Mouse (Mus musculus) hindbrain, embryonic 10.5 days (tissue): ENCODE data around the gene Cxcl2. TPM values are rescaled to one million over a fixed set of nuclear protein-coding genes. Genes with fewer than 3 reads are reported as not detected.

ENCODE experiments used
- DNase-seq: peaks from one replicate; pipeline ENCODE4 v3.0.0-alpha.2; 2017; ENCODE audit warnings: low spot score
- H3K27ac ChIP-seq: fragments of 300-500 bp; sonication (generic); 2 replicates; pipeline ENCODE4 v1.5.1; 2016; ENCODE audit warnings: mild to moderate bottlenecking, moderate library complexity
- H3K27me3 ChIP-seq: fragments of 300-500 bp; sonication (generic); 2 replicates; pipeline ENCODE4 v1.6.1; 2016; ENCODE audit warnings: mild to moderate bottlenecking; ENCODE audit not compliant: poor library complexity, insufficient read depth, severe bottlenecking
- H3K36me3 ChIP-seq: fragments of 300-500 bp; sonication (generic); 2 replicates; pipeline ENCODE4 v1.6.1; 2016; ENCODE audit warnings: mild to moderate bottlenecking, moderate library complexity
- H3K4me1 ChIP-seq: fragments of 300-500 bp; sonication (generic); replicated peaks from 2 replicates; pipeline ENCODE4 v1.6.1; 2016; ENCODE audit warnings: mild to moderate bottlenecking
- H3K4me3 ChIP-seq: fragments of 300-500 bp; sonication (generic); 2 replicates; pipeline ENCODE4 v1.5.1; 2016; ENCODE audit warnings: mild to moderate bottlenecking, moderate library complexity
- H3K9me3 ChIP-seq: fragments of 300-500 bp; sonication (generic); 2 replicates; pipeline ENCODE4 v1.6.1; 2016; ENCODE audit warnings: mild to moderate bottlenecking, moderate library complexity
- WGBS: fragments of 180-500 bp; shearing (Covaris S2); methylation state at CpG from one replicate; pipeline ENCODE4 v1.1.7; 2016; 5-methylcytosine and 5-hydroxymethylcytosine counted together
- polyA plus RNA-seq: library from polyadenylated mRNA; unstranded; fragments of >200 nt; fragmentation: Nextera tagmentation; extraction: Ambion mirVana; gene quantifications from 2 replicates; pipeline ENCODE4 v1.2.1, GENCODE M21; 2016

Gene Cxcl2
- not detected in 2 replicates for polyA plus RNA-seq

DNA sequence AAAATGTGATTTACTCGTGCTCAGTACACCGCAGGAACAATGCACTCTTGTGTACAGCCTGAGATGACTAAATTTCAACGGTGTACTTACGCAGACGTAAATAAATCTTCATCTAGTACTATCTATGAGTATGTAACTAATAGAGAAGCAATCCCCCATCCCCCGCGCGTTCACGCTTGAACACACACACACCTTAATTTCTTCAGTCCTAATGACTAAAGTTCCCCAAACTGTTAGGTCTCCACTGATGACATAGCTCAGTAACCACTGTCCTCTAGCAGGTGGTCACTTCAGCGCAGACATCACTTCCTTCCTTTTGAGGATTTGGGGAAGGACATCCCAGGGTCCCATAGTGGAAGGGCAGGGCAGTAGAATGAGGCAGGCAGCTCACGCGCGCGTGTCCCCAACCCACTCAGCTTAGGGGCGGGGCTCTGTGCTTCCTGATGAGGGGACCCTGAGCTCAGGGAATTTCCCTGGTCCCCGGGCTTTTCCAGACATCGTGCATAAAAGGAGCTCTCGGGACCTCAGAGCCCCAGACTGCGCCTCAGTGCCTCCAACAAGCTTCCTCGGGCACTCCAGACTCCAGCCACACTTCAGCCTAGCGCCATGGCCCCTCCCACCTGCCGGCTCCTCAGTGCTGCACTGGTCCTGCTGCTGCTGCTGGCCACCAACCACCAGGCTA, at the start of gene Cxcl2:
Gene Cxcl2 (plus strand): TSS at position 533 of the 682 bp plus-strand sequence.
- Histone ChIP-seq H3K4me1 (peaks cover 12% of the 10 kb centered on the region), H3K36me3 (no peaks in the 10 kb centered on the region), H3K4me3 (peak within 1 kb of the TSS; percentile 50), H3K9me3 (no peaks in the 10 kb centered on the region), H3K27ac (no peak within 1 kb of the TSS), H3K27me3 (peaks cover 23% of the 10 kb centered on the region)
- WGBS: 9% methylated on average over 22 of the region's 22 CpGs
- peak; percentile 7 for DNase-seq

DNA sequence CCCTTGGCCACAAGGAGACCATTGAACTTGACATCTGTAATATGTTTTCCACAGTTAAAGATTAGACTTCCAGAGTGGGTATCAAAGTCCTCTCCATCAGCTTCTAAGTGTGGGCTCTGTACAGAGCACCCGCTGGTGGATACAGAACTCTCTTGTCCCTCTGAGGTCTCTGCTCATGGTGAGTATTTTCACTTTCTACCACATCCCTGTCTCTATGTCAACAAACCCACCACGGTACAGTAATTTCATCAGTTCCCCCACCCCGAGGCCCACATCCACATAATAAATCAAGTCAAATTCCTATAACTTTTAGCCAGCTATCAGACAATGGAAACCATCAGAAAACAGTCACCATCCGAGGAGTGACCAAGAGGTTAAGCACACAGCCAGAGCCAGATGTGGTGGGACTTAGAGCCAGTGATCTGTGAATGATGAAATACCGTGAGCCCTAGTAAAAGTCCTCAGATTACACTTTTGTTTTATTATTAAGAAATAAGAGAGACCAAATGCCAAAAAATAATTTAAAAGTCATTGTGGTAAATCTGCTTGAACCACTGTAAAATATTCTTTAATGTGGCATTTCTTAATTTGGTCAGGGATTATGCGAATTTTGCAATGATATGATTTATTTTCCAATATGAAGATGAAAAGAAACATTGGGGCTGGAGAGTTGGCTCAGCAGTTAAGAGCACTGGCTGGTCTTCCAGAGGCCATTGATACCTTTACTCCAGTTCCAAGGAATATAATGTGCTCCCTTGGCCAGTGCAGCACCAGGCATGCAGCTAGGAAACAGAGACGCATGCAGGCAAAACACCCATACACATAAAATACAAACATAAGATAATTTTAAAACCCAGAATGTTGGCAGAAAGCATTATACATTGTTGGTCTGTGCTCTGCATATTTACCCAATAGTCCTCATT, 48.1 kb upstream of the Cxcl2 start:
- Histone ChIP-seq H3K4me1 (no peaks in the 10 kb centered on the region), H3K9me3 (no peaks in the 10 kb centered on the region), H3K4me3 (no peak overlapping the region), H3K36me3 (no peaks in the 10 kb centered on the region), H3K27ac (no peak overlapping the region), H3K27me3 (no peaks in the 10 kb centered on the region)
- DNase-seq: no peak
- 84% methylated on average over 7 of the region's 7 CpGs for WGBS

DNA sequence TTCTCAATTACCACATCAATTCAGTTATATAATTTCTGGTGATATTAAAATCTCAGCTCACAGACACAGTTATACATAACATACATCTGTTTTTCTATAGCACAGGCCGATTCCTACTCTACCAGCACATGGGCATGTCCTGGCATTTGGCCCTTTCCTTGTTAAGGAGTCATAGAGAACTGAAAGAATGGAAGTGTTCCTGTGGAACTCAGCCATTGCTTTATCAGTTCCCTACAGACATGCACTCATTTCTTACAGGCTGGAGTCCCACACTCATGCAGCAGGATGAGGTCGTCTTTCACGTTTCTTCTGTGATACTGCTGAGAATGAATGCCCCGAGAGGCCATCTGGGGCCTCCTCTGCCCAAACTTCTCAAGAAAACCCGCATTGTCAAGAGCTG, 46.2 kb upstream of the Cxcl2 start:
- Histone ChIP-seq H3K27me3 (no peaks in the 10 kb centered on the region), H3K4me1 (no peaks in the 10 kb centered on the region), H3K36me3 (no peaks in the 10 kb centered on the region), H3K27ac (no peak overlapping the region), H3K9me3 (no peaks in the 10 kb centered on the region), H3K4me3 (no peak overlapping the region)
- no peak for DNase-seq
- 83% methylated on average over 5 of the region's 5 CpGs for WGBS

DNA sequence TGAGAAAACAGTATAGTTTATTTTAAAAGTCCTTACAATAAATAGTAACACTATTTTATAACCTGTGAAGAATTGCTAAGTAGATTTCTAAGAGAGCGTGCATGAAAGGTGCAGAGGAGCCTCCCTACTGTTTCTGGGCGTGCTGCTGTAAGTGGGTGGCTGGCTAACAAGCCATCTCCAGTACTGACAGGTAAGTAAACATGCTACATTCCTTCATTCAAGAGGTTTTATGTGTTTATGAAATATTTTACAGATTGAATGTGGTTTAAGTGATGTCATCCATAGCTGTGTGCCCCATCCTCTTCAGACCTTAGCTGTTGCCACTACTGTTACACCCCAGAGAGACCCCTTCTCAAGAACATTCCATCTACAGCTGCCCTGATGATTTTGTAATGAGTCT, 45.2 kb upstream of the Cxcl2 start:
- no peak for DNase-seq
- Histone ChIP-seq H3K36me3 (no peaks in the 10 kb centered on the region), H3K4me1 (no peaks in the 10 kb centered on the region), H3K27me3 (no peaks in the 10 kb centered on the region), H3K4me3 (no peak overlapping the region), H3K27ac (no peak overlapping the region), H3K9me3 (no peaks in the 10 kb centered on the region)
- WGBS: 89% methylated on average over 2 of the region's 2 CpGs

DNA sequence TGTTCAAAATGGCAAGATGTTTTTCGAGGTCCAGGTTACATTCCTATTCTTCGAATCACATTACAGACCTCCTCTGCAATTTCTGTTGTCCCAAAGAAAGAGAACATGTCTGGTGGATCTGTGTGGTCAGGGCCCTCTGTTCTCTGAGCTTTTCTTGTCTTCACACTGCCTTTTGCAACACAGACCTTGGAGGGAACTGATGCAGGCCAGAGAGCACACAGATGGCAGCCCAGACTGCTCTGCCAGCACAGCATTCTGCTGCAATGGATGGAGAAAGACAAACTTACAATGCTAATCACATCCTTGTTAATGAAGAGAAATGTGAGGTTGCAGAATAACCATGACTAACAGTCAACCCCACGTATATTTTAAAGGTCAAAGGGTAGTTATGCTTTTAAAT, 44.6 kb upstream of the Cxcl2 start:
- no peaks in the 10 kb centered on the region for H3K4me1 ChIP-seq
- DNase-seq: no peak
- no peaks in the 10 kb centered on the region for H3K9me3 ChIP-seq
- no peaks in the 10 kb centered on the region for H3K27me3 ChIP-seq
- WGBS: 84% methylated on average over 3 of the region's 3 CpGs
- H3K27ac ChIP-seq: no peak overlapping the region
- H3K36me3 ChIP-seq: no peaks in the 10 kb centered on the region
- H3K4me3 ChIP-seq: no peak overlapping the region

DNA sequence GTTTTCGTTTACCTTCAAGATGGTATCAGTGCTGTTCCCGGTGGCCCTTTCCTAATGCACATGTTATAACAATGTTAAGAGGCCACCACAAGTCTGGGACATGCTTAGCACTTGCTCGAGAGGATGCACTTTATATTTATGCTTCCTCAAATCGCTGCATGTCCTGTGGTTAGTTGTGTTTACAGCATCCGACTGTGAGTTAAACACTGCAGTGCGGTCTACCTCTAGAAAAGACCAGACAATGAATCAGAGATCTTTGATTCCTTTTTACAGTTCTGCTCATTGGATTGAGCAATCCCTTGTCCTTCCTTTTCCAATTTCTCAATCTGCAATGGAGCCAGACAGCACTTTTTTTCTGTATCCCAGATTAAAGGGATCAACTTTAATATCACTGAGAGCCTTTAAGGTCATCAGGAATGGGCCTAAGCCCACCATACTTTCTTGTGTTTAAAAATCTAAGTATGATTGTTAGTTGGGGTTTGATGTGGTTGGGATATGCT, 41.7 kb upstream of the Cxcl2 start:
- H3K4me1 ChIP-seq: no peaks in the 10 kb centered on the region
- no peaks in the 10 kb centered on the region for H3K36me3 ChIP-seq
- no peaks in the 10 kb centered on the region for H3K27me3 ChIP-seq
- DNase-seq: no peak
- 86% methylated on average over 6 of the region's 6 CpGs for WGBS
- H3K27ac ChIP-seq: no peak overlapping the region
- no peak overlapping the region for H3K4me3 ChIP-seq
- no peaks in the 10 kb centered on the region for H3K9me3 ChIP-seq

DNA sequence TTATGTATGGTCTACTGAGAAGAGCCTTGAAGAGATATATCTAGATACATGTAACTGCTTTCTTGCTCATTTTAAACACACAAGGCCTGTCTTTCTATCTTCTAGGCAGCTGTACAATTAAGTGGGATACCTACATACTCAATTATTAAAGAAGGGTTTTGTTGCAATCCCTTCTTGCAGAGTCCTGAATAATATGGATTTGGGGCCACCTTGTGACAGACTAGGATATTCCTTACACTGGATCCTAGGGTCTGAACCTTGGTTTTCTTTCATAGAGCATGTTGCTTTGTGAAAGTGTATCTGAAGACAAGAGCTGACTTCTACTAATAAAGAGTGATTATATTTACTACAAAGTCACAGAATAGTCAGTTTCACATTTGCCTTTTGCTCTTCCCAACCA, 36.9 kb upstream of the Cxcl2 start:
- H3K4me1 ChIP-seq: no peaks in the 10 kb centered on the region
- no peaks in the 10 kb centered on the region for H3K9me3 ChIP-seq
- H3K4me3 ChIP-seq: no peak overlapping the region
- no peak overlapping the region for H3K27ac ChIP-seq
- no peaks in the 10 kb centered on the region for H3K27me3 ChIP-seq
- DNase-seq: no peak
- H3K36me3 ChIP-seq: no peaks in the 10 kb centered on the region

DNA sequence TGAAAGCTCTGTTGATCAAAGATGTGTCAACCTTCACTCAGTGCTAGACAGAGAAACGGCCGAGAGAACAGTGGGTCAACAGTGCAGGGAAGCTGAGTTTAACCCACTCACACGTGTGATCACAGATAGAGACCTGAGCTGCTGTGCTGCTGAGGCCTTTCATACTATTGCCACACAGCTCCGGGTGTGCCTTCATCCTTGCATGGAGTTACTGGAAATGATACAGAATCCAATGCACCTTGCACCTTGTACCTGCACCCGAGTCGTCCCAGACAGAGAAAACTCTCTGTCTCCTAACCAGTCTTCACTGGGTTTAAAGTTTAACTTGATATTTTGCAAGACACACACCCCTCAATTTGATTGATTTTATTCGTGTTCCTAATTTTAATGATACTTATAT, 31.3 kb upstream of the Cxcl2 start:
- Histone ChIP-seq H3K27ac (no peak overlapping the region), H3K4me3 (no peak overlapping the region), H3K9me3 (no peaks in the 10 kb centered on the region), H3K27me3 (no peaks in the 10 kb centered on the region), H3K4me1 (no peaks in the 10 kb centered on the region), H3K36me3 (no peaks in the 10 kb centered on the region)
- WGBS: 83% methylated on average over 7 of the region's 7 CpGs
- no peak for DNase-seq

DNA sequence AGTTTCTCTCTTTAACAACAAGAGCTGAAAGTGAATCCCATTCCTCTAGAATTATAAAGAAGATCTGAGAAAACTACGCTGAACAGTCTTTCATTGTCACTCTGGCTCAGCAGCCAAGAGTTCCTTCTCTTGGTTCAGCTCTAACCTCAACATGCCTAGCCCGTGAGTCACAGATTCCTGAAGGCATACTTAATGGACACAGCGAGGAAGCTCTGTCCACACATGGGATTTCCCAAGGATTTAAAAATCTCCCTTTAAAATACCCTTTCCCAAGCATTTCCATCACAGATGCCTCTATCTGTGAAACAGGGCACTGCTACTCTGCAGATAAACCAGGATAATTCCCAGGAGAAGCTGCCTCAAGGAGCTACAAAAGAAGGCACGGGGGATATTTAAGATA, 27.6 kb upstream of the Cxcl2 start:
- no peaks in the 10 kb centered on the region for H3K36me3 ChIP-seq
- no peaks in the 10 kb centered on the region for H3K4me1 ChIP-seq
- H3K4me3 ChIP-seq: no peak overlapping the region
- no peak for DNase-seq
- no peaks in the 10 kb centered on the region for H3K27me3 ChIP-seq
- WGBS: 82% methylated on average over 4 of the region's 4 CpGs
- H3K9me3 ChIP-seq: no peaks in the 10 kb centered on the region
- H3K27ac ChIP-seq: no peak overlapping the region

DNA sequence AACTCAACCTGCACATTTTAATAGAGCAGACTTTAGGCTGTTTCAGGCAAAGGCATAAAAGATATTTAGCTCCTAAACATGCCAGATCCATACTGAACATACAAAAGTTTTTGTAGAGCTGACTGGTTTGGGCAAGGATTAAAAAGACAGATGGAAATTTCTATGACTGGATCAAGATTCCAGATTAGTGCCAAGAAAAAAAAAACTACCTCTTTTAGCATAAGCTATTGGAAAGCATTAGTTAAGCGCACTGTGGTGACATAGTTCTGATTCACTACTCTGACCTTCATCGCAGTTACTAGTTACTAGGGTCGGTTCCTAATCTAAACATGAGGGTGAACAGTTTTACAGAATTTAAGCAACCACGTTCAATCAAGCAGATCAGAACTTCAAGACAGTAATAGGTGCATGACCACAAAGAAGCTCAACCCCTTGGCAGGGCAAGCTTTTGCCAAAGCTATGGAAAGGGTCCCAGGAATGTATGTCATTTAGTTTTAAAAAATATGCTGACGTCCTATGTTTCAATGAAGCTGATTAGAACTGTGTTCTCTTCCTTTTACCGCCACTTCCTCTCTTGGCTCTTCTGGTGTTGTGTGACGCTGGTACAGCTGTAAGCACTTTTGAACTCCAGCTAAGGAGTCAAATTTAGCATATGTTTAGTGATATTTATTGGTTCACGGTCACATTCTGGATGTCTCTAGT, 27.0 kb upstream of the Cxcl2 start:
- Histone ChIP-seq H3K27me3 (no peaks in the 10 kb centered on the region), H3K4me1 (no peaks in the 10 kb centered on the region), H3K27ac (no peak overlapping the region), H3K4me3 (no peak overlapping the region), H3K9me3 (0 out of 2 replicates have a peak, but pooled peaks cover 3% of the 10 kb centered on the region), H3K36me3 (no peaks in the 10 kb centered on the region)
- WGBS: 88% methylated on average over 8 of the region's 8 CpGs
- DNase-seq: no peak

DNA sequence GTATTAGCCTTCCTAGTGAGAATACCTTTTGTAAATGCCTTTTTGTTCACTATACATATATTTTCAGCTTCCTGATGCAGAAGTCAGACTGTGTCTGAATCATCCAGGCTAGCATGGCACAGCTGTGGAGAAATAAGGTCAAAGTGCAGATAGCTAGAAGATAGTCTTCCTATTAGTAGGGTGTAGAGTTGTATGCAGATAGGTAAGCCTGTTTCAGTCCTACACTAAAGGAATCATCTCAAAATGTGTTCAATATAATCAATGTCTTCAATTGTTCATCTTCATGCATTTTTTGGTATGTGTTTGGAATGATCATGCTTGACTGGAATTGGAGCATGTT, 26.5 kb upstream of the Cxcl2 start:
- Histone ChIP-seq H3K27me3 (no peaks in the 10 kb centered on the region), H3K4me3 (no peak overlapping the region), H3K4me1 (no peaks in the 10 kb centered on the region), H3K9me3 (0 out of 2 replicates have a peak, but pooled peaks cover 4% of the 10 kb centered on the region), H3K27ac (no peak overlapping the region), H3K36me3 (no peaks in the 10 kb centered on the region)
- DNase-seq: no peak

DNA sequence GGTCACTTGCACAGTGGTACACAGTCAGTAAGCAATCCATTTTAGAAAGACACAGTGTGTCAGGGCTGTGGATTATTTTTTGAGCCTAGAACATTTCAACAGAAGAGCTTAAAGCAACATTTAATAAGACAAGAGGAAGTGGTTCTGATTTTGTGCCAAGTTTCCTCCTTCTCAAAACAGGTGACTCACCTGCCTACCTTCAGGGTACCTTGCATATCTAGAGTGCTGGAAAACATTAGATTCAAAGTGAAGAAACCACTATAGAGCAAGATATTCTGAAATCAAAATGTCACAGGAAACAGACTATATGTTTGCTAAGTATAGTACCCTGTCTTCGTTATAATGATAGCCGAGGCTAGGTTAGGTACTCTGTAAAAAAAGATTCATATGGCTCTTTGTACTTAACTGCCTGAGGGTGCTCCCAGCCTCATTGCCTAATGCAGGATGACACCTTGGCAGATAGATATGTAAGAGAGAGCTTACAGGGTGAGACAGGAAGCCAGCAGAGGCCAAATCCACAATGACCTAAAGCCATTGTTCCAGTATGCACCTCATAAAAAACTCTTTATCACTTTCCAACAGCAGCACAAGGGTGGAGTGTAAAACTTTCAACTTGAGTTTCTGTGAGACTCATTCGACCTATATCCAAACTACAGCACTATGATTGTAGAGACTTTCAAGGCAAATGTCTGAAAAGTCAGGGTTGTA, 24.2 kb upstream of the Cxcl2 start:
- H3K9me3 ChIP-seq: 0 out of 2 replicates have a peak, but pooled peaks cover 4% of the 10 kb centered on the region
- WGBS: 86% methylated on average over 3 of the region's 3 CpGs
- H3K27me3 ChIP-seq: no peaks in the 10 kb centered on the region
- DNase-seq: no peak
- H3K27ac ChIP-seq: no peak overlapping the region
- no peak overlapping the region for H3K4me3 ChIP-seq
- no peaks in the 10 kb centered on the region for H3K4me1 ChIP-seq
- H3K36me3 ChIP-seq: no peaks in the 10 kb centered on the region
